ENCODE assay signal across 26 mouse cellular contexts in genomic region chr2:103749091-103749490, GRCm38 (mm10).
"Had no signal": no experiment of that assay in that cellular context is flagged by ENCODE, and none has a peak within 500 bp of the region (broad histone marks: within the 10 kb centered on the region; RNA-seq: fewer than 3 reads in every experiment).

No protein-coding gene starts in this region.

- H3K4me1 ChIP-seq: heart, embryonic 13.5 days; heart, embryonic 15.5 days; hindbrain, embryonic 13.5 days; hindbrain, embryonic 15.5 days; kidney, embryonic 15.5 days; limb, embryonic 10.5 days; limb, embryonic 12.5 days had no signal

- H3K4me2 ChIP-seq: heart, embryonic 11.5 days; heart, embryonic 13.5 days; heart, embryonic 15.5 days; hindbrain, embryonic 13.5 days; hindbrain, embryonic 15.5 days; kidney, embryonic 15.5 days; limb, embryonic 12.5 days; liver, embryonic 11.5 days; liver, embryonic 13.5 days; liver, embryonic 15.5 days had no signal

- H3K27me3 ChIP-seq: heart, embryonic 13.5 days; heart, embryonic 15.5 days; hindbrain, embryonic 13.5 days; hindbrain, embryonic 15.5 days; kidney, embryonic 15.5 days; limb, embryonic 12.5 days; liver, embryonic 13.5 days; liver, embryonic 15.5 days had no signal

- H3K9me3 ChIP-seq: heart, embryonic 13.5 days; heart, embryonic 15.5 days; hindbrain, embryonic 13.5 days; hindbrain, embryonic 15.5 days; kidney, embryonic 15.5 days; limb, embryonic 10.5 days; limb, embryonic 12.5 days; liver, embryonic 13.5 days; liver, embryonic 15.5 days had no signal

- H3K4me3 ChIP-seq: heart, embryonic 13.5 days; heart, embryonic 15.5 days; hindbrain, embryonic 13.5 days; hindbrain, embryonic 15.5 days; kidney, embryonic 15.5 days; left cerebral cortex, adult 2 months; limb, embryonic 10.5 days; limb, embryonic 12.5 days; liver, embryonic 13.5 days; liver, embryonic 15.5 days had no signal

- H3K9ac ChIP-seq: heart, embryonic 13.5 days; heart, embryonic 15.5 days; hindbrain, embryonic 13.5 days; hindbrain, embryonic 15.5 days; kidney, embryonic 15.5 days; limb, embryonic 12.5 days; liver, embryonic 13.5 days; liver, embryonic 15.5 days; liver, postnatal 0 days had no signal

- ATAC-seq: hindbrain, postnatal 0 days; liver, postnatal 0 days had no signal

- DNase-seq: gastrocnemius, postnatal 14 days; gastrocnemius, postnatal 36 days; heart, adult 18-20 months; heart, postnatal 14 days; heart, postnatal 36 days; kidney, adult 11 months; kidney, adult 2 months; kidney, adult 9 months; kidney, postnatal 14 days; kidney, postnatal 36 days; liver; liver, embryonic 13.5 days; liver, postnatal 0 days had no signal

- H3K27ac ChIP-seq: heart, embryonic 13.5 days; heart, embryonic 15.5 days; hindbrain, embryonic 13.5 days; hindbrain, embryonic 15.5 days; hindbrain, postnatal 0 days; kidney, embryonic 15.5 days; kidney, postnatal 0 days; left cerebral cortex, adult 2 months; limb, embryonic 10.5 days; limb, embryonic 12.5 days; liver, embryonic 13.5 days; liver, embryonic 15.5 days had no signal
